Mouse (Mus musculus): ENCODE measurements at regions not wholly inside any gene's neighbourhood (a gene's known extent, or its start where the extent isn't known, plus 50 kb on each side); places are given as distances from the start of the nearest gene placed in this dataset.

GRCm38 (mm10) chr13:99748128-99748527 lies 152.8 kb downstream of the Cartpt start:
- no peak for TF ChIP-seq CTCF (IDR thresholded peaks at IDR 0.05; ENCODE audit: low read depth)
- 0 out of 2 replicates have a peak, but pooled peaks have one; percentile 21 for TF ChIP-seq EP300 (IDR thresholded peaks at IDR 0.05; ENCODE audit: low read depth)

All from liver, postnatal 0 days (tissue).